Mouse (Mus musculus): ENCODE data around the gene Ncoa3. TPM values are rescaled to one million over a fixed set of nuclear protein-coding genes. Genes with fewer than 3 reads are reported as not detected.

Ncoa3 gene
- total RNA-seq, 2 experiments from 2014 or later = 24.6 to 42.8 TPM

DNA sequence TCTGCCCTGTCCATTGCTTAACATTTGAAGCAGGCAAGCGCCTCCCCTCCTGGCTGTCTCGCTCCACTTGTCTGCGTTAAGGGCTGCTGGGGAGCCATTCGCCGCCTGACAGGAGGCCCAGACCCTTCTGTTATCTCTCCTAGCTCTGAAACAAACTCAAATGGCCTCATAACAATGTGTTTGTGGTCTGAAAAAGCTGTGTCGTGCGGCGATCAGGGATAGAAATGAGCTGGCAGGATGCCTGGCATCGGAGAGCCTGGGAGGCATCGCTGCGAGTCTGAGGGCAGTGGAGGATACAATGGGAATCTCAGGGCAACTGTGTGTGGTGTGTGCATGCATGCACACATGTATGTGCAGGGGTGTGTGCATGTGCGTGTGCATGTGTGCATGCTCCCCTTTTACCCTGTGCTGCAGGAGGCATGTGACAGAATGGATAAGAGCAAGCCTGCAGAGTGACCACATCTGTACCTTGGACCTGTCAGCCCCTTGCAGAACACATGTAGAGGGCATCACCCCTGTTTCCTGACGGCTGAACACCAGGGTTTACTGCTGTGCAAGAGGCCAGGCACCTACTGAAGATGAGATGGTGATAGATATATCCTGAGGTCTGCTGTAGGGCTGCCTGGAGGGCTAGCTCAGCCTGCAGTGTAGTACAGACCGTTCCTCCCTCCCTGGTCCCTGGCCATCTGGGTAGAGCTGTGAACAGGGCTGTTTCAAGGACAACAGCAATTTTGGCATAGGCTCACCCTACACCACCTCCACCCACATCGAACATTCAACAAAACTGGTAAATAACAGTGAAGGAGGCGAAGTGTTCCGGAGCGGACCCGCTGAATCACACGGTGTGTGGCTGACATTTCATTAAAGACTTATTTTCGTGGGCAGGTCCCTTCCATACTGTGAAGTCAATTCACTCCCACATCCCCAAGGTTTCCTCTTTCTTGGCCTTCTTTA is 108.2 kb downstream of the Ncoa3 start:
- no peak for DNase-seq

DNA sequence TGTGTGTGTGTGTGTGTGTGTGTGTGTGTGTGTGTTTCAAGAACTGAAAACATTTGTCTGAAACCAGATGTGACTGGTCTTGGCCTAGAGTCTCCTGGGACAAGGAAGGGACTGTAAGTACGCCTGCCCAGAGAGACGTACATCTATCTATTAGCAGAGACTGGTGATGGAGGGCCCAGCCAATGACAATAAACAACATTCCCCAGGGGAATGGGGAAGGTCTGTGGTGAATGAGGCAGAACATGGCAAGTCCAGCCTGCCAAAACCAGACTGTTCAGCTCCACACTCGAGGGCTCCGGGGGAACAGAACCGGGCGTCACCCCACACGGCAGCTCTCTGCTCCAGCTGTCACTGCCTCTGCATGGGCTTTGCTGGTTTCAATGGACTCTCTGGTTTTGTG is 110.5 kb downstream of the Ncoa3 start:
- no peak for DNase-seq

GRCm38 (mm10) chr2:166105911-166106310 is 113.5 kb downstream of the Ncoa3 start:
- DNase-seq = no peak

GRCm38 (mm10) chr2:166106631-166107030 is 114.2 kb downstream of the Ncoa3 start:
- no peak for DNase-seq

- no peak for DNase-seq
Measured at GRCm38 (mm10) chr2:166107911-166108310, 115.5 kb downstream of the Ncoa3 start.

DNA sequence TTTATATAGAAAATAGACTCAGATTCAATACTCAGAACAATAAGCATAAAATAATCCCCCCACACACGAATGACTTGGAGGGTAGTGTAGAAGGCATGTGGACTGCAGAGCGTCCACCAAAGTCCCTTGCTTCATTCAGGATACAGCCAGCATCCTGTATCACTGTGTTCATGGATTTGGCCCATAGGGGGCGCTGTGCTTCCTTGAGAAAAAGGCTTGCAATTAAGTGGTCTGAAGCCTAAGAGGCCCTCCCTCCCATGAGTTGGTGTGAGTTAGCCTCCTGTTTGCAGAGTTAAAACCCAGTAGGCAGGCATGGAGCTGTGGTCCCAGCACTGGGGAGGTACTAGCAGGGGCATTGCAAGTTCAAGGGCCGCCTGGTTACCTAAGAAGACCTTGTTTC is 115.9 kb downstream of the Ncoa3 start:
- peak; percentile 88 to 91 for DNase-seq

GRCm38 (mm10) chr2:166110764-166111163 is 118.3 kb downstream of the Ncoa3 start:
- DNase-seq = no peak

- DNase-seq = no peak
Measured at GRCm38 (mm10) chr2:166111238-166111637, 118.8 kb downstream of the Ncoa3 start.

- no peak for DNase-seq
Measured at GRCm38 (mm10) chr2:166111831-166112250, 119.4 kb downstream of the Ncoa3 start.

DNA sequence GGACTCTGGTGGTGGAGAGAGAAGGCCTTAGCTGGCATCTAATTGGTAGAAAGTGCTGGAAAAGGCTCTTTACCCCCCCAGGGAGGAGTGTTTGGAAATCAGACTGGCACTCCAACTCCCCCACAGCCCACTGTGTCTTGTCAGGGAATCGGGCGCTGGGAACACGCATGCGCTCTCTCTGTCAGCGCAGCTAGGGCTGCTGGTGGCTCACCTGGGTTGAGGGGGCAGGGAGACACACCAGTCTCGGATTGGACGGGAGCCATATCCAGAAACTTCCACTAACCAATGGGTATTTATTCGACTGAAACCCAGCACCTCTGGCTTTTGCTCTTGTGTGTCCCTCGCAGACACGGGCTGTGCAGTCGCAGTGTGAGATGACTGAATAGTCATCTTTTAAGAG is 120.5 kb downstream of the Ncoa3 start:
- no peak for DNase-seq

GRCm38 (mm10) chr2:166115571-166116277 is 123.3 kb downstream of the Ncoa3 start:
- peak; percentile 83 to 90 for DNase-seq

- DNase-seq = no peak
Measured at GRCm38 (mm10) chr2:166116278-166116608, 123.8 kb downstream of the Ncoa3 start.

- no peak for DNase-seq
Measured at GRCm38 (mm10) chr2:166116704-166117103, 124.3 kb downstream of the Ncoa3 start.

GRCm38 (mm10) chr2:166119992-166120391 is 127.6 kb downstream of the Ncoa3 start:
- DNase-seq = no peak

DNA sequence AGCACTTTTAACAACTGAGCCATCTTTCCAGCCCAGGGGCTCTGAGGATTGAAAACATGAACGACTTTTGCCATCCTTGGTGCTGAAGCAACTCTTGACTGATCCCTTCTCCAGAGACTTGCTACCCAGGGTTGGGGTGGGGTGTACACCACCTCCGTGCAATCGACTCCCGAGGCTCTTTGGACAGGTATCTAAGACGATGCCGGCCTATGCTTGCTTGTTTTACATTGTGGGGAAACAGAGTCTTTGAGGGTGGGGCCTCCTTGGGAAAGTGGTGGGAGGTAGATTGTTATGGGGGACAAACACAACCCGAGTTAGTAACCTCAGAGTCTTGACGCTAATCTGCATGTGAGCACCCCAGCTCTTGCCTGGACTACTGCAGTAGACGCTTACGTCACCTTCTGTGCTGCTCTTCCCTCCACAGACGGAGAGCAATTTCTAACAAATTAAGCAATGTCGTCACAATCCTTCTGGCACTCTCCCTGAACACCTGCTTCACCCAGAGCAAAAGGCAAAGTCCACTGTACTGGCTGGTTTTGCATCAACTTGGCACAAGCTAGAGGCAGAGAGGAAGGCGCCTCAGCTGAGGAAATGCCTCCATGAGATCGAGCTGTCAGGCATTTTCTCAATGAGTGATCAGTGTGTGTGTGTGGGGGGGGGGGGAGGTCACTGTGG is 129.4 kb downstream of the Ncoa3 start:
- DNase-seq = no peak

GRCm38 (mm10) chr2:166122781-166123180 is 130.3 kb downstream of the Ncoa3 start:
- peak; percentile 70 to 85 for DNase-seq

Other genes starting within 250 kb of the Ncoa3 start
- 10 to 100 TPM; 47.9 to 53.4 TPM for gene Zmynd8, start 93.6 kb upstream of the Ncoa3 start, total RNA-seq (2021)
- 100 to 1,000 TPM in 1 of 2 experiments, 10 to 100 TPM in 1; 51.6 to 117 TPM for gene Sulf2, start 163.0 kb downstream of the Ncoa3 start, total RNA-seq (2021)

All from adrenal gland, postnatal 36 days (tissue).